Mouse (Mus musculus): Measurements from ENCODE around the gene Zfp446.
A peak's percentile ranks its signal among the peaks of the same experiment; 100 is the strongest.

Gene Zfp446

GRCm38 (mm10) chr7:12987409-12988189 is 10.0 kb downstream of the Zfp446 start:
- no peak for DNase-seq (ENCODE audit: low spot score)

DNA sequence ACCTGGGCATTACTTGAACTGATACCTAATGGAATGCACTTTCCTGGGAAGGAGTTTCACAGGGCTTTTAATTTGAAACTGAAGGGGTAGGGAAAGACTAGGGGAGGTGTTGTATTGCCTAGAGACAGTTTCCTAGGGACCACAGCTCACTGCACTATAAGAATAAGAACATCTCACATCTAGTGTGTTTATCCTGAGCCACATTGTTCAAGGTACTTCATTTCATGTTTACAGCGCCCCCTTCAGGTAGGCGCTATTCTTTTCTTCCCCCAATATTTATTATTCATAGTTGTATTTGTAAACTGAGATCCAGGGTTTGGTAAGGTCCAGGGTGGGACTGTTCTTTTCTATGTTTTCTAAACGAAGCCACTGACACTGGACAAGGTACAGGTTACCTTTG is 14.6 kb downstream of the Zfp446 start:
- DNase-seq (ENCODE audit: low spot score): no peak

GRCm38 (mm10) chr7:12993148-12993547 is 15.5 kb downstream of the Zfp446 start:
- no peak for DNase-seq (ENCODE audit: low spot score)

- DNase-seq (ENCODE audit: low spot score): no peak
These were observed 18.2 kb downstream of the Zfp446 start for GRCm38 (mm10) chr7:12995862-12996261.

GRCm38 (mm10) chr7:12997230-12997629 is 19.6 kb downstream of the Zfp446 start:
- no peak for DNase-seq (ENCODE audit: low spot score)

DNA sequence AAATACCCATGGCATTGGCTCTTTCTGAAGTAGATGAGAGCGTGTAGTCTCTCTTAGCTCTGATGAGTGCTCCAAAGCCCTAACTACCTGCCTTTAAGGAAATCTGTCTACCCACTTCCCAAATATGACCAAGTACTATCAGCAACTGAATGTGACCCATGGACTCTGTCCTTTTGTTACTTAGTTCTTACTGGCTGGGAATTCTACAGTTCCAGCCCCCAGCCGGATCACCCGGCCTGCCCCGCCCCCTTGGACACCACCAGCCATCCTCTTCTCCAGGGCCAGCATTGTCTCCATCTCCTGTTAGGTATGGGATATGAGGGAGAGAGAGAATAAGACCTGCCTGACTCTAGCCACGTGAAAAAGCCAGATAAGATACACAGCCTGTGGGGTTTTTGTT is 20.4 kb downstream of the Zfp446 start, which contains the start of gene Slc27a5:
Gene Slc27a5 (minus strand): TSS at position 140 of the 400 bp plus-strand sequence.
- DNase-seq (ENCODE audit: low spot score): no peak

GRCm38 (mm10) chr7:12998851-12999250 is 21.2 kb downstream of the Zfp446 start, which contains the start of gene Trim28:
Gene Trim28, plus strand, starts transcription at chr7:12999114.
- no peak for DNase-seq (ENCODE audit: low spot score)

- DNase-seq (ENCODE audit: low spot score): no peak
These were observed 23.9 kb downstream of the Zfp446 start for GRCm38 (mm10) chr7:13001584-13001983.

DNA sequence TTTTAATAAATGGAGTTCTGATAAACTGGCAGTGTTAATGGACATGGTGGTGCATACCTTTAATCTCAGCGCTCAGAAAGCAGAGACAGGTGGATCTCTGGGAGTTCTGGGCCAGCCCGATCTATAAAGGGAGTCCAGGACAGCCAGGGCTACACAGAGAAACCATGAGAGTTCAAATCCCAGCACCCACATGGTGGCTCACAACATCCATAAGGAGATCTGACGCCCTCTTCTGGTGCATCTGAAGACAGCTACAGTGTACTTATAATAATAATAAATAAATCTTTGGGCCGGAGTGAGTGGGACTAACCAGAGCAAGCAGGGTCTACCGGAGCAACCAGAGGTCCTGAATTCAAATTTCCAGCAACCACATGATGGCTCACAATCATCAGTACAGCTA is 25.7 kb downstream of the Zfp446 start:
- no peak for DNase-seq (ENCODE audit: low spot score)

DNA sequence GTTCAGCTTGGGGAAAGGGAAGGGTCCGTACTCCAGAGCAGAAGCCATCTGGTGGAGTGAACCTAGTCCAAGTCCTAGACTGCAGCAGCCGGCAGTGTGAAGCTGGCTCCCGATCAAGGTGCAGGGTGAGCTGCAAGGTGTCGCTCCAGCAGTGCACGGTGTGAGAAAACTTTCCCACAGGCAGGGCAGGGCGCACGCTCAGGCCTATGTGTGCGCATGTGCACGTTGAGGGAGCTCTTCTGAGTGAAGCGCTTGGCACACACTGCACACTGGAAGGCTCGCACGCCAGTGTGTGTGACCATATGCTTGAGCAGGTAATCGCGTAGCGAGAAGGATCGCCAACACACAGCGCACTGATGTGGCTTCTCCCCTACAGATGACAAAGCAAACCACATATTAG is 28.4 kb downstream of the Zfp446 start:
- DNase-seq (ENCODE audit: low spot score): no peak

DNA sequence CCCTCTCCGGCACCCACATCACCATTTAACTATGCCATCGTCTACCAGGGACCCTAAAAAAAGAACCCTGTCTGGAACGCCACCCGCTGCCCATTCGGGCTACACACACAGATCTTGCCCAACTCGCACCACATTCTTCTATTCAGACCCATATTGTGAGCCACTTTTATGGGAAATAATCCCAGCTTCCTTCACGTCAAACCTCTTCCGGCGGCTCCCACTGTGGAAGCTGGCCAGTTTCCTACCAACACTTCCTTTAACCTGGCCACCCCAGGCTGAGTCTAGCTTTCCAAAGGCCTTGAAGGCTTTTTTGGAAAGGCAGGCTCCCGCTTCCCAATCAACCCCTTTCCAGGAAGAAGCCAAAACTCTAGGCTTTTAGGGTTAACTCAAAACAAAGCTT is 28.9 kb downstream of the Zfp446 start:
- DNase-seq (ENCODE audit: low spot score): no peak

DNA sequence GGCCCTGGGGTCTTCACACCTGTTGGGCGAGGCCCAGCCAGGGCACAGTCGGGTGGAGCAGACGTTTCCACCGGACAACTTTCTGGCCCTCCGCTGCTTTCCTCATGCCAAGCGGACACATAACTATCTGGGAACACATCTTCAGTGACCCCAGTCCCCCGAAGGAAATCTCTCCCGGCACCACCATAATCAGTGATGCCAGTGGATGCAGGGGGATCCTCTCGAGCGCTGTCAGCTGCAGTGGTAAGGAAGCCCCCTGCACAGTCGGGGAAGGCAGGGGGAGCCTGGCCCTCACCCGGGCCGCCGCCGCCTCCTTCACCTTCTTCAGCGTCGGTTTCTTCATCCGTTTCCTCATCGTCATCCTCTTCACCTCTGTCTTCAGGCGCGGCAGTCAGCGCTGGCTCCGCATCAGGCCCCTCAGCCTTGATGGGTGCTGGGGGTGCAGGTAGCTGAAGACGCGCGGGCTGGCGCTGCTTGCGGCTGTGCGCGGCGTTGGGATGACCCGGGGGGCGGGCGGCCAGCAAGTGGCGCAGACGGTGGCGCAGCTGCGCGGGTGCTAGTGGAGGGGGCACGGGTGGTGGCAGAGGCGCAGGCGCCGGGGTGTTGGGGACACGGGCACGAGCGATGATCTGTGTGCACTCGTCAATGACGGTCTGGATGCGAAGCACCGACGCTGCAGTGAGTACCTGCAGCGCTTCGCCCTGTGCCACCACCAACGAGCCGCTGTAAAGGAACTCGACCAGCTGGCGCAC is 29.9 kb downstream of the Zfp446 start:
- DNase-seq (ENCODE audit: low spot score): no peak

DNA sequence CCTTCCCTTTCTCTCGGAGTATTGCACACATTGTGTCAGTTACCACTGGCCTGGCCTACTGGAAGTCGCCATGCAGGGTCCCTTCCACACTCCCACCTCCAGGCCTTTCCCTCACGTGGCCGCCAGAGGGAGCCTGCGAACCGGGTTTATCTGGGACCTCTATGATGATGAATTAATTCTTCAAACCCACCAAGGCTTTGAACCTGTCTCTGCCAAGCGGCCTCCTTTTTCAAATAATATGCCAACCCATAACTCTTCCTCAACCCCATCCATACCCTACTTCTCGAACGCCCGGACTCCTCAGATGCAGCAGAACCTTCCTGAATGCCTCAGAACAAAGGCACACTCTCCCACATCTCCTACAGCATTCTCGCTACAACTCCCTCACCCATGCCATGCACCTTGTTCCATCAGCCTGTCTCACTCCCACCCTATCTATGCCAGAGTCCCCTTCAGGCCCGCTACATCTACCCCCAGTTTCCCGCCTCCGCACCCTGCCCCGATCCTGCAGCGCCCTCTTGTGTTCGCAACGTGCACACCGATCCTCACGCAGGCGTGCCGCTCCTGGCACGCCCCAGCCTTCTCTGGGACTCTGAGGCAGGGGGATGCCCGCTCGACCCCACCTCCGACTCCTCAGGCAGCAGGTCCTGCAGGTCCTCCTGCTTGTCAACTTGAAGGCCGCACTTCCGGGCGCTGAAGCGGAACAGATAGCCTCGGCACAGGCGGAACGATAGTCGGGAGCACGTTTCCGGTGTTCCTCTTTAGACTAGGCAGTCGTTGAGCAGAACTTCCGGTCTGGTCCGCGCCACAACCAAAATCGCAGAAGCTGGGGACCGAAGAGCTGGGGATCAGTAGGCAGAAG is 31.7 kb downstream of the Zfp446 start:
- DNase-seq (ENCODE audit: low spot score): peak; percentile 90

DNA sequence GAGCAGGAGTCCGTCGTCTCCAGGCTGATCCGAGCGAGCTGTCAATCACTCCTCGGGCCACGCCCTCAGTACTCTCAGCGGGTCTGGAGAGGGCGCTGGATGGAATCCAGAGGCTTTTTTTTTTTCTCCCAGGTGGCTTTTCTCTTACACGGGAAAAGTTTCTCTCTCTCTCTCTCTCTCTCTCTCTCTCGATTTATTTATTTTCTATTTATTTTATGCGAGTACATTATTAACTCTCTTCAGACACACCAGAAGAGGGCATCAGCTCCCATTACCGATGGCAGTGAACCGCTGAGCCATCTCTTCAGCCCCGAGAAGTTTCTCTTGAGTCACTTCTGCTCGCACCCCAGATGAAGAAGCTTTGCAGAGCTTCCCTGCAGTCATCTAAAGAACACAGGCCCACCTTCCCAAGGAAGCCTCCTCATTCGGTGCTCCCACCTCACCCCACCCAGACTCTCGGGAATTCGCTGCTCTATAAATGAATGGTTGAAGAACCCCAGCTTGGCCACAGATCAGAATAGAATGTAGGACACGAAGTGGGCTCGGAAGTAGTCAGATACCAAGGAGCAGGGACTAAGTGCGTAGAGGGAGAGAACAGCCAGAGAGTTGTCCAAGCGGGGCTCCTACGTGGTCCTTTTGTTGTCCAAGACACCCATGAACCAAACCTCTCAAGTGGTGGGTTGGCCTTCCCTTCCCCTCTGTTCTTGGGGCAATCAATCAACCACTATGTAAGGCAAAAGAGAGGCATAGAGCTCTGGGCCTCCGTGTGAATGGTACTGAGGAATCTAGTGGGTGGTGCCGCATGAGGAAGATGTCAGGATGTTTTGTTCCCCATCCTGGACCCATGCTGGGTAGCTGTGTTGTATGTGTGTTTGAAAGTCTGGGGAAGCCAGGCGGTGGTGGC is 32.6 kb downstream of the Zfp446 start, which contains the start of gene Zbtb45:
Gene Zbtb45 (minus strand): TSS at position 30 of the 904 bp plus-strand sequence.
- DNase-seq (ENCODE audit: low spot score): no peak

DNA sequence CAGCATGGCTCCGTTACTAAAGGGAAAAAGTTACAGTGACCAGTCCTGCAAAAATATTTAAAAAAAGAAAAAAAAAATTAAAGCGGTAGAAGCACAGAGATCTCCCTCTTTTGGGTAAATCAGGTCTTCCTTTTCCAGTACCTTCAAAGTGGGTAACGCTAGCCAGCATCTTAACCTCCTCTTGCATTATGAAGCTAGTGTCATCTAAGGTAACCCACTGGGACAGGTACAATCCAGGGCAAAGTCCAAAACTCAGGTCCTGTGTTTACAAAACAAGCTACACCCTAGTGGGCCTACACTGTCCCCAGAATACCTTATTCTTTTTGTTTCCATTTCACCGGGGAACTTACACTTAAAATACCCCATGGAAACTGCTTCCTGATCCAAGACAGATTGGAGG is 36.0 kb downstream of the Zfp446 start:
- DNase-seq (ENCODE audit: low spot score): no peak

DNA sequence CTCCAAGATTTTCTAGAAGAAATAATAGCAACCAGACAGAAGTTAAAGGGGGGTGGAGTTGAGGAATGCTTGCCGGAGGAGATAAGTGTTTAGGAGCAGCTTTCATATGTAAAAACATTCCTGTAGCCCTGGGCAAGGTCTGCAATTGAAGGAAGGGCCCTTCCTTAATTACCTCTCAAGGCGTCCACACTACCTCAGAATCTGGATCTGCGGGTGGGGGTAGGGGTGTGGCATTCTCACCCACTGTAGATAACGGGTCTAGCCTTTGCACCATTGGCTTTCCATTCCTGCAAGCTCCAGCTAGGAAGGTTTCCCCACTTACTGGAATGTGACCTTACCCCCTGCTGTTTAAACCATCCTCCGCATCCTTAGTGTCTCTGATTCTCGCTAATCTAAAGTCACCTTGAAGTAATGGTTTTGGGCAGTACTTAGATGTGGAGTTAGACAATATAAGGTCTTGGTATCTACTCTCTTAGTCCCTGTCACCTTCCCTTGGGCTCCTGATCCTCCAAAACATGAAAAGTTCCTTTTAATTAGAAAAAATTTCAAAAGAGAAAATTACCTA is 36.7 kb downstream of the Zfp446 start:
- DNase-seq (ENCODE audit: low spot score): no peak

GRCm38 (mm10) chr7:13015217-13015616 is 37.6 kb downstream of the Zfp446 start:
- DNase-seq (ENCODE audit: low spot score): no peak

DNA sequence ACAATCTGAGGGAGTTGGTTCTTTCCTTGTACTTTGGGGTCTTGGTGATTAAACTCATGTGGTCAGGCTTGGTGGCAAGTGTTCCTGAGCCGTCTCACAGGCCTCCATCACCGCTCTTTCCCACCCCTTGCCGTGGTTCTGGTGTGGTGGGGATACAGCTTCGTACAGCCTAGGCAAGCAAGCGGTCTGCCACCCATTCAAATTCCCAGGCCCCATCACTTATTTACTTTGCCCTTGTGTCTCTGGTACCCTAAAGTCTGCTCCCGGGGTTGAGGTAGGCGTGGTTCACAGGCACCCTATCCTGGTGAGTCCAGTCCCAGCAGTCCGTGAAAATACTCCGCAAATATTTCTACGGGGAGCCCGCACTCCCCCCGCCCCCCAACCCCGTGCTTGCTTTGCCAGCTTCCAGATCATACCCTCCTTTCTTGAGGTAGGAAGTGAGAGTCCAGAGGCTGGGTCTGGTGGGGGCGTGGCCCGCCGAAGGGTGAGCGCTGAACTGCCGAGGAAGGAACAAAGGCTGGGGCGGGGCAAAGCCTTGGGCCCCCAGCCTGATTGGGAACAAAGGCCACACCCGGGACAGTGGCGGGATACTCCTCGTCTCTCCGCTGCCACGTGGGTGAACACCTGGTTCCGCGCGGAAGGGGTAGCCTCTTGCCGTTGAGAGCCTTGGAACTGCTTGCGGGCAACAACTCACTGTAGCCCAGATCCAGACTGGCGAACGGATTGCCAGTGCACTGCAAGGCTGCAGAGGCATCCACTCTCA is 45.3 kb downstream of the Zfp446 start:
- peak; percentile 83 for DNase-seq (ENCODE audit: low spot score)

DNA sequence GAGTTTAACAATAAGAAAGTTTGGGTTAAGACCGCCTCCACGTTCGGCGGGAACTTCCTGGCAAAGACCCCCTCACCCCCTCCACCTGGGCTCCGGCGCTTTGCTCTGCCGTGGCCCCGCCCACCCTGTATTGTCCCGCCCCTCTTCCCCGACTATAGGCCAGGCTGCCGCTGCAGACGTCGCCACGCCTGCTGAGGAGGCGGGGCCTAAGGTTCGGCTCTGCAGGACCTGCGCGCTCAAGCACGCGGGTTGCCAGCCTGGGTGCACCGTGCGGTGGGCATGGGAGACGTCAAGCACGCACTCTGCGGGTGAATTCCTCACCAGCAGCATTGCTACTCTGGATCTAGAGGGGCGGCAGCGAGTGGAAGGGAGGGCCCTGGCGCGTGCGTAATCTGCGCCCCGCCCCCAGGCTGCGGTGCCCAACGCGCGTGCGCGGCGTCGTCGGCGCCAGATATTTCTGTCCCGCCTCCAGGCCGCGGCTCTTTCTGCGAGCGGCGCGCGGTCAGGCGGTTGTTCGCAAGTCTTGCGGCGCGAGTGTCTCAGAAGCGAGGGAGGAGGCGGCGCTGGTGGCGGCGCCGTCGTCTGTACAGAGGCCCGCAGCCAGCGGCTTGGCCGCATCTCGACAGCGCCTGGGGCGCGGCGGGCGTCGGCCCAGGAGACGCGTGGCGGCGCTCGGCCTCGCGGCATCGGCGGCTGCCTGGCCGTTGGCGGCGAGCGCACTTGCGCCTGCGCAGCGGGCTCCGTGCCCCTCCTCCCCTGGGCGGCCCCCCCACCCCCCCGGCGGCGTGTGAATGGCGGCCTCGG is 46.5 kb downstream of the Zfp446 start:
- DNase-seq (ENCODE audit: low spot score): peak; percentile 94
